Mouse (Mus musculus): ENCODE data around the gene Mrpl38.

GRCm38 (mm10) chr11:116138096-116138467 lies 586 bp downstream of the Mrpl38 start:
- TF ChIP-seq CTCF (IDR thresholded peaks at IDR 0.05; ENCODE audit: low read depth) = no peak
- TF ChIP-seq EP300 (IDR thresholded peaks at IDR 0.05; ENCODE audit: low read depth) = no peak
